Mouse (Mus musculus): Measurements from ENCODE around the gene Brsk1.

DNA sequence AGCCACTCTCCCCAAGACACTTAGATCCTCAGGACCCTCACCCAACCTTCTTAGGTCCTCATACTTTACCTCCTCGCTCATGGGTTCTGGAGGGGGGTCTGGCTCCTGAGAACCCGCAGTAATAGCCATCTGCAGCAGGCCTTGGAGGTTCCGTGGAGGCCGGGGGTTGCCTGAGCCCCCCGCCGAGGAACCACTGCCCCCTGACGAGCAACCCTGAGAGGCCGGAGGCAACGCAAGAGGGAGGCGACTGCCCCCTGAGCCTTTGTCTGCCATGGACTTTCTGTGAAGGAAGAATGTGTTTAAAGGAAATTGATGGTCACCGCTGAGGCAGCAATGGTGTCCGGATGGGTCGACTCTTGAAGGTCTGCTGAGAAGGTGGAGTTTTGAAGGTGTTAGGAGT, 6.2 kb upstream of the Brsk1 start:
- no peak for TF ChIP-seq CTCF (IDR thresholded peaks at IDR 0.05; ENCODE audit: low read depth, low read length)
- TF ChIP-seq POLR2A (IDR thresholded peaks at IDR 0.05; ENCODE audit: extremely low read depth, insufficient read depth, low read length): no peak

All from liver, adult 2 months (tissue).